Mouse (Mus musculus) gastrocnemius, postnatal 25 days (tissue): ENCODE results near the gene Kdelr2. TPM values are rescaled to one million over a fixed set of nuclear protein-coding genes. Genes with fewer than 3 reads are reported as not detected.

Experiments
- DNase-seq: peaks from one replicate; pipeline ENCODE4 v3.0.0; 2022
- total RNA-seq, 2 experiments: library from RNA; stranded (reverse); gene quantifications; 1 replicate in 1 of 2; 2 replicates in 1 of 2; pipeline ENCODE4 v1.2.3; 2021

Gene Kdelr2
- total RNA-seq, 2 experiments from 2014 or later, result 34.1 to 40.0 TPM

DNA sequence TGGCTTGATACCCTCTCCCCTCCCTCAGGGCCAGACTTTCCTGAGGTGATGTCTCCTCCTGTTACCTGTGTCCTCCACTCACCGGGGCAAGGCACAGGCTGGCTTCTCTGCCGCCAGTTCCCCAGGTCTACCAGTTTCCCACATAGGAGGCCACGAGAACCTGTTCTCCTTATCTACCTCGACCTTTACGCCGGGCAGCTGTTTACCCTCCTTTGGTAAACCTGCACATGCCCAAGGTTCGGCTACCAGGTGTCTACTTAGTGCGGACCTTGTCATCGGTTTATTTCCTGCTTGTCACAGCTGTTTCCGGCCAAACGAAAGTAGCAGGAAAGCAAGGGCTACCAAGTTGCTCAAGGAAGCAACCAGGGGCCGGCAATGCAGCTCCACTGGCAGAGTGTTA, 3.1 kb upstream of the Kdelr2 start:
- DNase-seq, result no peak

DNA sequence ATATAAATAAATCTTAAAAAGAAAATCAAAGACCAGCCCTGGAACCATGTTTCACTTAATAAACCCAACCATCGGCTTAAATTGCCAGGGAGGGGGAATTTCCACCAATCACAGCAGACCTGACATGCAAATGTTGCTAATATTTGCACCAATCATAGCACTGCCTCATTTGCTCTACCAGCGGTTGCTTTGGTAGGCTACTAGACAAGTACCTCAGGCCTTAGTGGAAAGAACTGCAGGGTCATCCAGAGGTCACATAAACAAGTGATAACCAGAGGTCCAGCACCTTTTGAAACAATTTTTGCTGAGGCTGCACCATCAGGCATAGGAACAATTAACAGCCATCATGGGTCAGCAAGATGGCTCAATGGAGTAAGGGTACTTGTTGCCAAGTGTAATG, 2.1 kb upstream of the Kdelr2 start:
- no peak for DNase-seq

DNA sequence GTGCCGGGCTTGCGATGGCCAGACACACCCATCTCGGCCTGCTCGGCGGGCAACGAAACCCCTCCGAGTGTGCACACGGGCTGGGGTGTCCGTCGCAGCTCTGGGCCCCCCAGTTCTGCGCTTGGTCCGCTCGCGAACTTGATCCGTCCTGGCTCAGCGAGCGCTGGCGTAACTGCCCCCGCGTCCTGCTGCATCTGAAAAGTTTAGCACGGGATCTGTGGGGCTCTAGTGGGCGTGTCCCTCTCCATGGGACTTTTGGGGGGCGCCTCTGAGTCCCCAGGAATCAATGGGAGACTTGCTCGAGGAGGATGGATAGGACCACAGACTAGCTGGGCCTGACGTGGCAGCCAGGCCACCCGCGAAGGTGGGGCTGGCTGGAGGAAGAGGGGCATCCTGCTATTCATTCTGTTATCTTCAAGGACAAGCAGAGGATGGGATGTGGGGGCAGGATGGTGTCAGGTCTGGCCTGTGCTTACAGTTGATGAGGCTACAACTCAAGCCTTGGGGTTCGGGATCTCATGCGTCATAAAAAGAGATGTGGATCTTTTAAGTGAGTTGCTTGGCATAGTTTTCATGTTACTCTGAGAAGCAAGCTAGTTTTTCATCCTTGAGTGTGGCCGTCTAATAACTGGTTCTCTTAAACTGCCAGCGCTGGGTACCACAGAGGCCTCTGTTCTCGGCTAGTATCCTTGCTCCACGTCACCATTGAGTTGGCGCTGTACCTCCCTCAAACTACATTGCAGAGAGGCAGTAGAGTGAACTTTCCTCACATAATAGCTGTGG, 701 bp downstream of the Kdelr2 start:
- DNase-seq, result peak; percentile 18

DNA sequence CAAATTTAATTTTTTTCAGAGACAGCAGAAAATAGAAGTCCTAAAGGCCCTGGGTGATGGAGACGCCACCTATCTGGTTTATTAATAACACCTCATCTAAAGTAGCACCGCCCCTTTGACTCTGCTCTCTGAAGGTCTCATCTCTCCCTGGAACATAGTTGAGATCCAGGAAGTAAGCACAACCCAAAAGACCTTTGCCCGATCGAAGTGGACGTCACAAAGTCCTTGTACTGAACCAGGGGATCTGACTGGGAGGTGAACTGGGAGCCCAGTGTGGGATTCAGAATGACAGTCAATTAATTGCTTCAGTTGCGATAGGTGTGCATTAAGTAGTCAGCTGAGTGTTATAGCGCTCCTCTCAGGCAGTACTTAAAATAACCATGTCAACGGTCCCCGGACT, 1.6 kb downstream of the Kdelr2 start:
- DNase-seq, result no peak

DNA sequence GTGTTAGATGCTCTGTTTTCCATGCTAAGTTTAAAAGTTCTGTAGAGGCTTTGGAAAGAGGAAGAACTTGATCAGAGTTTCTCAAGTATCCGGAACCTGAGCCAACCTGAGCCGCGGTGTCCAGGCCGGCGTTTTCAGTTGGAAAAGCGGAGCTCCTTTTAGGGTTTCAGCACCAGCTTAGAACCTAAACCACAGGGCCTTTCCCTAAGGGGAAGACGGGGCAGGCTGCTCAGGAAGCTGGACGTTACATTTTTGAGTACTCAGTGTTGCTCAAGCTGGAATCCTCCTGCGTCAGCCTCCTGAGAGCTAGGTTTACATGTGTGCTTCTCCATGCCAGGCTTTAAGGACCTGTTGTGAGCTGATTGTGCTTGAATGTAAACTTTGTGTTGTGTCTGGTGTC, 2.9 kb downstream of the Kdelr2 start:
- DNase-seq, result no peak

DNA sequence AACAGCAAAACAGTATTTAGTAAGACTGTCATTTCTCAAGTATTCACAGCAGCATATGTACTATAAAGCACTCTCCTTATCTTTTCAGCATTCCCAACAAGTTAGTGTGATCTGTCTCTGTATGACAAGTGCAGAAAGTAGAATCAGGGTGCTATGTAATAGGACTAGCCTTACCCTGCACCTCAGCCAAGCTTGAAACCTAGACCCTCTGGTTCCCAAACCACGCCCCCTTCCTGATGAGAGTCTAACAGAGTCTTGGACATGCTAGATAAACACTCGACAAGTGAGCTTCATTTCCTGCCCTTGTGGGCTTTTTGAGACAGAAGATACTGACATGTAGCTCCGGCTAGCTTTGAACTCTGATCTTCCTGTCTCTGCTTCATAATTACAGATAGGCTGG, 5.6 kb downstream of the Kdelr2 start:
- no peak for DNase-seq

DNA sequence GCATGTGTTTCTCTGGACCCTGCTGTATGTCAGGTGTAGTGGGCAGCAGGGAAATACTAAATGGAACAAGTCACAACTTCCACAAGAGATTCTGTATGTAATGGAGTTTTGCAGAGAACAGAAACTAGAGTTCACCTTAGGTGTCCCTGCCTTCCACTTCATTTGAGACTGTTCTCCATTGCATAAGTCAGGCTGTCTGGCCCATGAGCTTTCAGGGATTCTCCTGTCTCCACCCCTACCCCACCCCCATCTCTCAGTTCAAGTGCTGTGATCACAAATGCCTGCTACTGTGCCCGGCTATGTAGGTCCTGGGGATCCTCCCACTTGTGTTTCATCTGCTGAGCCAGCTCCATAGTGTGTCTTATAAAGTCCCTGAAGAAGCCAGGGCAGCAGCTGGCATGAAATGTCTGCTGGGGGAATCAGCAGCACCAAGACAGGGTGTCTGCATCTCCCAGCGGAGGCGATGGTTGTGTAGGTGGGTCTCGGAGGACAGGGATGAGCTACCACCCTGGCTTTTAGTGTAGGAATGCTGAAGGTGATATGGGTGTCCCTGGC, 7.3 kb downstream of the Kdelr2 start:
- no peak for DNase-seq

DNA sequence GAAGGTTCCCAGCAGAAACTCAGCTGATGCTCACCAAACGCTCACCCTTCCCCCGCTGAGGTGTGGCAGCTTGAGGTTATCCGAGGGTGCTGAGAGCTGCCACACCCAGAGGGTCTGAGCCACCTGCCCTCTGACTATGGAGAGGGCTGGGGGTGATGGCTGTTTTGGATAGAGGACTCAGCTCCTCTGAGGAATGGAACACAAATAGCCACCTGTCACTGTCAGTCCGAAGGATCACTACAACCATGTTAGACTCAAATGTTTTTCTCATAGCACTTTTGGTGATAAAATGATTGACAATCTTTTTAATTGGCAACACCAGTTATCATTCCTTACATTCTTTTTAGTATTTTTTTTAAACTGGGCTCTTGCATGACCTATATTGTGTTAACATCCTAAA, 17.8 kb downstream of the Kdelr2 start:
- no peak for DNase-seq

DNA sequence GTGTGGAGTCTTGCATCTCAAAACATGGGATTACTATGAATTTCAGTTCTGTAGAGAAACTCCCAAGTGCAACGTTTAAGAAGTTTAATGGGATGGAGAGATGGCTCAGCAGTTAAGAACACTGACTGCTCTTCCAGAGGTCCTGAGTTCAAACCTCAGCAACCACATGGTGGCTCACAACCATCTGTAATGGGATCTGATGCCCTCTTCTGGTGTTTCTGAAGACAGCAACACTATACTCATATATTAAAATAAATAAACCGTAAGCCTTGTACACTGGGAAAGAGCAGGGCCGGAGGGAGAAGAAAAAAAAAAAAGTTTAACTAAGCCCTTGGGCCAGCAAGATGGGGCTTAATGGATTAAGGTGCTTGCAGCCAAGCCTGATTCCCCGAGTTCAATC, 19.4 kb downstream of the Kdelr2 start:
- DNase-seq, result no peak

DNA sequence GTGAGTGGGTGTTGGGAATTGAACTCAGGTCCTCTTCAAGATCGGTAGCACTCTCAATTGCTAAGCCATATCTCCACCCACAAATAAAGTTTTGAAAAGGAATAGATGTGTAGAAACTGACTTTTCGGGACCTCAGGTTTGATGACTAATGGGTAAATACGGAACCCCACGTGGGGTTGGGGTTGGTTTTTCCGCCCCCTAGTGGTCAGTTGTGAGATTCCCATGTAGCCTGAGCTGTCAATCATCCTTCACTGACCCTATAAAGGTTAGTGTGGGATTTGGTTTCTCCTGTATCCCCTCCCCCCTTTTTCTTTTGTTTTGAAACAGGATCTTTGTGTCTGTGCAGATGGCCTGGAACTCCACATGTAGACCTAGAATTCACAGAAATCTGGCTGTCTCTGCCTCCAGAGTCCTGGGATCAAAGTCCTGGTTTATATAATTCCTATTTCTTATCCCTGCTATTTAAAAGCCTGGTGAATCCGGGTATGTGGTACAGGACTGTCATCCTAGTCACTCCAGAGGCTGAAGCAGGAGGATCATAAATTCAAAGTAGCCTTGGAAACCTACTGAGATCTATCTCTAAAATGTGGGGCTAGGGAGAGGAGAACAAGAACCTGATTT, 20.4 kb downstream of the Kdelr2 start:
- DNase-seq, result no peak

DNA sequence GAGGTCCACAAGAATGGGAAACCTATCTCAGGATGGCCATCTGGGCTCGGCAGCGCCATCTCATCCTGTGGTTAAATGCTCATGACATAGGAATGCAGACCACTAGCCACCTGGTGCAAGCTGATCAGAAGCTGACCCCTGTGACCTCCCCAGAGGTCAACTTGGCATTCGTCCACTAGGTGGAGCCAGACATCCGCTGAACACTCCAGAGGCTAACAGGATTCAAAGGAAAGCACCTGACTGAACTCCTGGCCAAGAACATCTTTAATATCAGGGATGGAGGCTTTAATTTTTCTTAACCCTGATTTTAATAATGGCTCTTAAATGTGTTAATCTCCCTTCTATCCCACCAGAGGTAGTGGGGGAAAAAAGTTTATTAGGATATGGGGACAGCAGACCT, 30.8 kb downstream of the Kdelr2 start:
- peak; percentile 41 for DNase-seq

DNA sequence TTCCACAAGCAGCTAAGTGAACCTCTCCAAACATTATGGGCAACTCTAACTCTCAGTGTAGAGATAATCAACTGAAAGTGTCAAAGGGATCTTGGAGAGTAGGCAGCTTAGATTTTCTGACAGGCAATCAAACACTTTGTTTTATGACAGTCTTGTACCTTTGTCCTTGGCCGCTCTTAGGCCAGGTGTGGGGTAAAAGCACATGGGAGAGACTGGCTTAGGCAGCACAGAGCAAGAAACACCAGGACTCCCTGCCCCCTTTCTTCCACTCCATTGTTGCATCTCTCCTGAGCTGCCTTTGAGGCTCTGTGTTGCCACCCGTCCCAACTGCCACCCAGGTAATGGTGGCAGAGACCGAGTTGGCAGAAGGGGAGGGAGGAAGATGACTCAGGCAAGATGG, 37.7 kb downstream of the Kdelr2 start:
- no peak for DNase-seq

DNA sequence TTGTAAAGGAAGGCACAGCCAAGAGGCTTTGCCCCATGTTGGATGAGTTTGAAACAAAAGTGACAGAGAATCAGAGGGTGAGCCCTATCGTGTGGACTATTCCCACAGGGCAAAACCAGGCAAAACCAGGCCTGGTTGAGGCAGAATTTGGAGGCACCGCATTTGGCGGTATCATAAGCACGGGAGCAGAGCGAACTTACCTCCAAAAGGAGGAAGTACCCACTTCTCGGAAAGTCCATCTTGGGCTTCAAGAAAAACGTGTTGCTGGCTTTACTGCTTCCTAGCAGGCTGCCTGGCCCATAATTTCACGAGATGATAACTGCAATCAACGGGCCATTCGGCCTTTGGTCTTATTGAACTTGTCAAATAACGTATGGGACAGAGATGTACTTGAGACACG, 38.1 kb downstream of the Kdelr2 start:
- no peak for DNase-seq

DNA sequence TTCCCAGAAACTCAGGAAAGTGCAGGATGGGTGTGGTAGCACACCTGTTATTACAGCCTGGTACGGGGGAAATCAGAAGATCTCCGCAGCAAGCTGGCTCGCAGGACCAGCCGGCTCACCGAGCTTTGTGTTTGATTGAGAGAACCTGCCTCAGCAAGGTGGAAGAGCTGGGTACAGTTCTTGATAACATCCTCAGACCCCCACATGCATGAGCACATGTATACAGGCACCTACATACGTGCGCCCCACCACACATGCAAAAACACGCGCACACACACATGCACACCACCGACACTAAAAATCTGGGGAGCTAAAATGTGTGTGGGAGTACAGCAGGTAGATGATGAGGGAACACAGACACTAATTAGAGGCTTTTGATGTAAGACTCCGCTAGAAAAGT, 60.0 kb downstream of the Kdelr2 start:
- no peak for DNase-seq

DNA sequence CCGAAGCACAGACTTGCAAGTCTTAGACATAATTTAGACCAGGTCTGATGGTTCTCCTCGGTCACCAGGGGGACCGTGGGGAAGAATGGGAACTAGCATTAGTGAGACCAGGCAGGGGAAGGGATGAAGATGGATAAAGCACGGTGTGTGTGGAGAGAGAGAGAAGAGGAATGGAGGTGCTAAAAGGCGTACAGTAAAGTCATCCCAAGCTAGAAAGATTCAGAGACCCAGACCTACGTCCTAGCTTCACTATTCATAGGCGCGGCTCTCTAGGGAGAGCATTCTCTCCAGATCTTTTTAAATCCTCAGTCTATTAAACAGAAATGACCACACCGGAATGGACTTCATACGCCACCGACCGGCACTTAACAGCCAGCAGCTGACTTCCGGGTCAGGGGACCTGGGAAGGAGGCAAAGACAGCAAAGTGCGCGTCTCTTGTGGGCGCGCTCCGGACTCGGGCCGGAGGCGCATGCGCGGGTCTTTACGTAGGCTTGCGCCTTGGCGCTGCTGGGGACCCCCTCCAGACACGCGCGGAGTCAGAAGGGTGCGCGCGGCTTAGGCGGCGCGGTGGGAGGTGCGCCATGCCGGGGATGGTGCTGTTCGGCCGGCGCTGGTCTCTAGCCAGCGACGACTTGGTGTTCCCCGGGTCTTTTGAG, 60.6 kb downstream of the Kdelr2 start, which contains the start of gene Daglb:
Gene Daglb, plus strand, starts transcription at position 485 of the 657 bp plus-strand sequence.
- peak; percentile 87 for DNase-seq

DNA sequence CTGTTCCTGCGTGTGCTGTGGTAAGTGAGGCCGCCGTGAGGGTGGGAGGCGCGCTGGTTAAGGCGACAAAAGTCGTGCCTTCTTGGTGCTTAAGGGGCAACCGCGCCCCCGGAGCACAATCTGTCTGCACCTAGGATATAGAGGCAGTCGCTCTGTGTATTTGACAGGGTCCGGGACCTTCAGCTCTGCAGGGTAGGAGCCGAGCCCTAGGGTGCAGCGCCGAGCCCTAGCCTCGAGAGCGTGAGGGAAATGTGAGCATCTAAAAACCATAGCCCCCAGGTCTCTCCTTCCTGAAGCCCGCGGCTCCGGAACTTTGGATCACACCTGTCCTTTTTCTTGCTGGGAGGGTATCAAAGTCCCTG, 61.1 kb downstream of the Kdelr2 start:
- no peak for DNase-seq

DNA sequence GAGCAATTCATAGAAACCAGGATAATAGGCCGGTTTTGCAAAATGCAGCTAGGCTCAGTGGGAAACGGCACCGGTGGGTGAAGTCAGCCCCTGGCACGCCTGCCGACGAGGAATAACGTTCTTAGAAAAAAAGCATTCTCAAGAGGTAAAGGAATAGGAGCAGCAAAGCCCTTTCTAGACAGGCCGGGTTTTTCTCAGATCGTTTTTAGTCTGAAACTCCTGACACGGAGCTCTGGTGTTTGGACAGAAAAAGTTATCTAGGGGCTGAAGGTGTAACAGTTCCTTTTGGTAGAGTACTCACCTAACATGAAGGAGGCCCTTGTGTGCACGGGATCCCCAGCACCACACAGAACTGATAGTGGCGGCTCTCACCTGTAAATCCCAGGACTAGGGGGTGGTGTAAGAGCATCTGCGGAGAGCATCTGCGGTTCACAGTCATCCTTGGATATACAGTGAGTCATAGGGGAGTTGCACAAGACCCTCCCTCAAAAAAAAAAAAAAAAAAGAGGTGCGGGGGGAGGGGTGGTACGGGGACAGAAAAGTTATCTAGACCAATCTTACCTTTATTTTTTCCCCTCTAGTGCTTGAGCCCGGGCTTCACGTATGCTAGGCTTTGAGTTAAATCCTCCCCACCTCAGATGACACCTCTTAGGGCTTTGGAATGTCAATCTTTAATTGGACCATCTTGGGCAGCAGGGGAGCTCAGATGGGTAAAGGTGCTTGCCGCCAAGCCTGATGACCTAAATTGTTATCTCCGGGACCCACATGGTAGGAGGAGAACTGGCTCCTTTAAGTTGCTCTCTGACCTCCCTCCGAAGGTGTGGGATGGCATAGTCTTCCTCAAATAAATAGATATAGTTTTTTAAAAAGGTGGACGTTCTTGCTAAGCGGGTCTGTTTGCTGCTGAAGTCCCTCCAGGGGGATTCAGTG, 61.8 kb downstream of the Kdelr2 start:
- DNase-seq, result no peak

DNA sequence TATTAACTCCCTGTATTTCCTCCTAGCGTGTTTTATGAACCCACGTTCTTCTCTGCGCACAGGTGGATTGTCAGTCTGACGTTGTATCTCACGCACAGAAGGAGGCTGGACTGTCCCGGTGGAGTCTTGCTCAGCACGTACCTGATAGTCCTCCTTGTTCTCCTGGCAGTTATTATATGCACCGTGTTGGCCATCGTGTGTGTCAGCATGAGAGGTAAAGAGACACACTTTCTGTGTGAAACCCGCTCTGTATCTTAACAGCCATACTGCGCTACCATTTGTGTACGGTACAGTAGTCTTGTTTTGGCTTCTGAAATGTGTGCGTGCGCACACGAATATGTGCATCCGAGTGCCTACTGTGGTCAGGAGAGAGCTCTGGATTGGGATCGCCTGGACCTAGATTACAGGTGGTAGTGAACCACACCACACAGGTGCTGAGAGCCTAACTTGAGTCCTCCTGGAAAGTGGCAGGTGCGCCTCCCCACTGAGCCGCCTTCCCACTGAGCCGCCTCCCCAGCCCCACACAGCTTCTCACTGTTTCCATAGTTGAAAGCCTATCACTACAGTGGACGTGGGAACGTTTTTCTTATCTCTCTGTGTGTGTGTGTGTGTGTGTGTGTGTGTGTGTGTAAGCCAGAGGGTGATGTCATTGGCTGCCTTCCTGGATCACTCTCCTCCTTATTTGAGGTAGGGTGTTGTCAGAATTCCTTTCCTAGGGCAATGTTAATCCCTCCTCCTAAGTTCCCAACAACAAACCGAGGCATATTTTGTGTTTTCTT, 63.4 kb downstream of the Kdelr2 start:
- DNase-seq, result no peak

DNA sequence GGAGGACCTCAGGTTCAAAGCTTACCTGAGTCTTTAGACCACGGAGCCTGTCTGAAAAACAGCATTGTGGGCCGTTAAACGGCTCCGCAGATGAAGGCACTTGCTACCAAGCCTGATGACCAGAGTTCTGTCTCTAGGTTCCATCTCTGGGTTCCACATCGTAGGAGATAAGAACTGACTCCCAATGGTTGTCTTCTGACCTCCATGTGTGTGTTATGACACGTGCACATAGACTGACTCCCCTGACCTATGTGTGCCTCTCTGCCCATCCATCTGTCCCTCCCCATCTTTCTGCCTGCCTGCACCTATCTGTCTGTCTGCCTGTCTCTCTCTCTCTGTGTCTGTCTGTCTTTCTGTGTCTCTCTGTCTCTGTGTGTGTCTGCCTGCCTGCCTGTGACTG, 64.3 kb downstream of the Kdelr2 start:
- DNase-seq, result no peak

DNA sequence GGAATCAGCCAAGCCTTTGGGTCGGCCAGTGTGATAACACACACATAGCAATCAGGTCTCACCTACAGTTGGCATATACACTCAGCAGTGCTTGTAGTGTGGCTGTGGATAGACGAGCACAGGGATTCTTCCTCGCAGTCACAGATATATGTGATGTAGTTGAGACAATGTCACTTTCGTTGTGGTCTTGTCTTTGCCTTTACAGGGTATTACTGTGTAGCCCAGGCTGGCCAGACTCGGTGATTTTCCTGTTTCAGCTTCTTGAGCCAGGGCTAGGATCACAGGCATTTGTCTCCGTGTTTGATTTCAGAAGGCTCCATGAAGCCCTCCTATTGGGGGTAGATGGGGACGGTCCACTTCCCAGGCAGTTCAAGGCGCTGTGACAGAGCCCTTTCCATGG, 66.0 kb downstream of the Kdelr2 start:
- DNase-seq, result no peak

DNA sequence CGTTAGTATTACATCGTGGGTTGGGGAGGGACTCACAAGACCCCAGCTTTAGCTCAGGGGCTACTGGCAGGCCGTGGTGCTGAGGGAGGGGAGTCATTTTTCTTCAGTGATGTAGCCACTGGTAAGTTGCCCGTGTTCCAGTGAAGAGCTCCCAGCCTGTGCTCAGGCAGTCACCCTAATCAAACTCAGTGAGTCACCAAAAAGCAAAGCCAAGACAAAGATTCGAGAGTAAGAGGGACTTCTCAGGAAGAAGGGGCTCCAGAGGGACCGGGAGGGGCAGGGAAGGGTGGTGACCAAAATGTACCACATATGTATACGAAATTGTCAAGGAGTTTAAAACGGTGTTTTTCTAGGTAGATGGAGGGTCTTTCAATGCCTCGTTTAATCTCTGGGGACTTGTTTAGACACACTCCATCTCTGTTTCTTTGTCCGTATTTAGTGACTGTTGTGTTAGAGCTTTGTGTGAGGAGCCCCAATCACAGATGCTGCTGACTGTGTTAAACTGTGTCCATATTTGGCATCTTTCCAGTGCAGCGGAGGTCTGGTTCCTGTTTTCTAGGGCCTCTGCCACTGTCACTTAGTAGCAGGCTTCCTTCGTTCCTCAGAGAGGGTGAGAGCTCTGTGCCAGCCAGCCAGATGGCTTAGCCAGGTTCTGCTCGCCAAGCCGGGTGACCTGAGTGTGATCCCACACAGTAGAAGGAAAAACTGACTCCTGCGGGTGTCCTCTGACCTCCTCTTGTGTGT, 67.0 kb downstream of the Kdelr2 start:
- DNase-seq, result peak; percentile 24
